Mouse (Mus musculus) urinary bladder, postnatal 4 days (tissue): ENCODE measurements around the gene Hcls1.

Experiments used
- DNase-seq, 2 experiments: peaks; one replicate each; pipeline ENCODE4 v3.0.0; 2021 to 2022; ENCODE audit warnings: low spot score in 2 of 2

Gene Hcls1

DNA sequence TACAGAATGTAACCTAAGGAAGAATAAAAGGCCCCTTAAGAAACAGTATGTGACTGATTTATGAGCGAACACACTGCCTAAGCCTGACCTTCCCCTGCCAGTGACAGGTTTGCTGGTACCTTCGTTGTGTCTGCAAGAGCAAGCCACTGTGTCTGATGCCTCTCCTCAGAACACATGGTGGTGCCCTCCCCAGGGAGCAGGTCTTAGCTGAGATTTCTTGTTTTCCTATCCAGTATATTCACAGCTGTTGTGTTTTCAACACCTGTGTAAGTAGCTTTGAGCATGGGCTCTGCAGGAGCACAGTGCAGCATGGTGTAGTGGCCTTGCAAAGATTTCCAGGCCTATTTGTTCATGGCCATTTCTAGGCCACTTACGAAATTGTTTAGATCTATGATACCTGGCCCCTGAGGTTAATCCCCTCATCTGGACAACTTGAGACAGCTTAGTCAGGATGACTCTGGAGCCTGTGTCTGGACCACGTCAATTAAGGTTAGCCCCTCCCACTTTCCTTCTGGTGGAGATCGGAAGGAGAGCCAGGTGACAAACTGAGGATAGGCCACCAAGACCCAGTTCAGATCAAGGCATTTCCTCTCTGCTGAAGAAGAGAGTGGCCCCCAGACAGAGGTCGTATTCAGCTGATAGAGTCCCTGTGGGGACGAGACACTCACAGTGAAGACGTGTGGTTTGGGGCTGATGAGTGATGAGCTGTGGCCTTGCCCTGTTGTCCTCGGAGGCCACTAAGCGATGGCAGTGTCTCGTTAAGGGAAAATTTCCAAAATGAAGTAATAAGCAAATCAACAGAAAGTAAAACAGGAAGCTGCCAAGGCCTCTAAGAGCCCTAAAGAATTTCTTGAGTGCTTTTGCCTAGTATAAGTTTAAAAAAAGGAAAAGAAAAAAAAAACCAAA lies 4.3 kb upstream of the Hcls1 start:
- DNase-seq = no peak

DNA sequence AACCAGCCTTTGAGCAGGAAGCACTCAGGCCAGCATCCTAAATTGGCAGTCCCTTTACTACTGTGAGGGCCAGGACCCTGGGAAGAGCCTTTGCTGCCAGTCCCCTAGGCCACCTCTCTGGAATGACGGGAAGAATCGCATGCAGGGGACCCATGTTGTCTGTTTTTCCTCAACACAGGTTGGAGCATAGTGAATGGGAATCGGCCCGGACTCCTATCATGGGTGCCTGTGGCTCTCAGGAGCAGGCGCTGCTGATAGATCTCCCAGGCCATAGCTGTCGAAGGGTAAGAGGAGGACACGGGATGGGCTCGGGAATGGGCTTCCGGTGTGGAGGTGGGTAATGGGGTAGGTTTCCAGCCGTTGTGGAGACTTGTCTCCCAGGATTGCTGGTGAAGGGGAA lies 3.4 kb upstream of the Hcls1 start:
- DNase-seq = no peak

DNA sequence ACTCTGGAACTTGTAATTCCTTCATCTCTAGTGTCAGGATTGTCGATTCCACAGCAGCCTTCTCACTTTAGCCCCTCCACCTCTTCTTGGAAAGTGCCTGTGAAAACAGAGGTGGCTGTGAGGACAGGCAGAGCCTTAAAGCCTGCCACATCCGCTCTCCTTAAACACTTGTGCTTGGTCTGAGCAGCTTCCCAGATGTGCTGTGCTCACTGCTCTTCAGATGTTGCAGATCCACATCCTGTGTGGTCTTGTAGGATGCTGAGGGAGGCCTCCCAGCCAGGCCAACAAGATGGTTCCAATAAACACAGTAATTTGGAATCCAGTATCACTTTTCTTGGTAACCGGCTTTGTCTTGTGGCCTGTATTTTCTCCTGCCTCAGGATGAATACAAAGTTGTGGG lies 2.8 kb upstream of the Hcls1 start:
- no peak for DNase-seq

DNA sequence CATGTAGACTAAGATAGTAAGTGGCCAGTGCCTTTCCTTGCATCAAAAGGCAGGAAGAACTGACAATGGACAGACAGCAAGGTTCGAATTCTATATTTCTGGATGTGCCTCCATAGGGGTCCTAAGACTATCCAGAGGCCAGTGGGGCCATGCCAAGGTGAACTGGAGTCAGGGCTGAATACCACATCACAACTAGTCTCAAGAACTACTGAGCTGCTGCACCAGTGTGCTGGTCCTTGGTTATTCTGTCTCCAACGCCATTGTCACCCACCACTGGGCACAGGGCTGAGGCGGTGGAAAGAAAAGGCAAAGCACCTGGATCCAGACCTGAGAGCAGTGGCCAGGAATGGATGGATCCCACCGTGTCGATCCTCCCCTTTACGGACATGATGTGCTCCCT lies 2.2 kb upstream of the Hcls1 start:
- DNase-seq = no peak

DNA sequence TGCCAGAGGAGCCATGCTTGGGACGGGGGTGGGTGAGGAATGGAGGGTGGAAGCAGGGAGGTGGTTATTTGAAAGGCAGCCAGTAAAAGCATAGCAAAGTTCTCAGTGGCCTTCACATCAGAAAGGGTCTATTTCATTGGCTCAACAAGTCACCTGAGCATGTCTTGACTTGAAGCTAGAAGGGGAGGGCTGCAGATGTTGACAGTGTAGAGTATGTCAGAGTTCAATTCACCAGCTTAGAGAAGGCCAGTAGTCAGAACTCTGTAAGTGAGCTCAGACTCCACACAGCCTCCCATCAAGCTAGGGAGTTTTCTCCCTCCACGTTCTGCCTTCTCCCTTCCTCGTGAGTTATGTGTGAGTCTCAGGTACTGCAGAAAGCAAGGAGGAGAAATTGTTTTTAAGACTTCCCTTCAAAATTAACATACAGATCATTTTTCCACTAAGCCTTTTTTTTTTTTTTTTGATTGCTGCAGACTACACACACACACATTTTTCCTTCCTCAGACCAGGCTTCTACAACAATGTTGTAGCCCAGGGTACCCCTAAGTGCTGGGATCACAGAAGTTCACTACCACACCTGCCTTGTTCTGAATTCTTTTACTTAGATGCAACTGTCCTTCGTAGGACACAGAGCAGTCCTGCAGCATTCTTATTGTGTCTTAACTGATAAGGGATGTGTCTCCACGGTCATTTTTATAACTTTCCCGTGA lies 497 bp upstream of the Hcls1 start:
- DNase-seq = peak in 1 of 2 experiments; percentile 50

DNA sequence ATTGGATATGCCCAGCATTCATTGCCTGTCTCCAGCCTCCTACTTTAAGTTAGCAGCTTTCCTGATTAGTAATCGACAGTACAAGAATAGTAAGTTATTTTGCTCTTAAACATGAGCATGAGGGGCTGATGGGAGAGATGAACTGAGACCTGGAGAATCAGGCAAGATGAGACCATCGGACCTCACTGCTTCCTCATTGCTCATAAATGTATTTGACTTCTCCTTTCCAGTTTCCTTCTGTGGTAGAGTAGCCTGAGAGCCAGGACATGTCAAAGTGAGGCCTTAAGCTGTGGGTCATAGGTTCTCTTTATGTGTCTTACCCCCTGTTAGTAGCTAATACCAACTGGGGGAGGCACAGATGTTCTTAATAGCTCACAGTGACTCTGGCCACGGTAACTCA lies 1.0 kb downstream of the Hcls1 start:
- peak in 1 of 2 experiments; percentile 23 for DNase-seq

DNA sequence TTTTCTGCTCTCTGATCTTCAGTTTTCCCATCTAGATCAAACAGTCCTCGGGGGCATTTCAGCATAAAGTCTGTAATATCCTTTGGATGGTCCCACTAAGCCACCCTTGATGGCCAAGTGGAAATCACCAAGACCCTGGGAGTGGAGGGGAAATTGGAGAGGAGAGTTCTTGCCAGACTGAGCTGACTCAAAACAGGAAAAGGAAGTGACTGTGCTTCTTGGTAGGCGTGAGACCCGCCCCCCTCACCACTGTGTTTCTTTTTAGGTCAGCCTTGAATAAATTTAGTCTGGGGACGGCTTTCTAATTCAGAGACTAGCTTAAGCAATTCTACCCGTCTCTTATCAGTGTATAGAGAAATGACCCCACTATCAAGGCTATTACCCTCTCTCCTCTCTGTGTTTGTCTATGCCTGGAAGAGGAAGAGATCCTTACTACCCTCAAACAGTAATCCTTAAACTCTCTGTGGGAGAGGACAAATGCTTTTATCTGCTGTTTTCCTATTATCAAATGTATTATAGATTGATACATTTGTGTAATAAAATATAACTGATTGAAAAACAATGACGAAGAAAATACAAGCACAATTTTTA lies 6.4 kb downstream of the Hcls1 start:
- peak in 1 of 2 experiments; percentile 29 for DNase-seq

DNA sequence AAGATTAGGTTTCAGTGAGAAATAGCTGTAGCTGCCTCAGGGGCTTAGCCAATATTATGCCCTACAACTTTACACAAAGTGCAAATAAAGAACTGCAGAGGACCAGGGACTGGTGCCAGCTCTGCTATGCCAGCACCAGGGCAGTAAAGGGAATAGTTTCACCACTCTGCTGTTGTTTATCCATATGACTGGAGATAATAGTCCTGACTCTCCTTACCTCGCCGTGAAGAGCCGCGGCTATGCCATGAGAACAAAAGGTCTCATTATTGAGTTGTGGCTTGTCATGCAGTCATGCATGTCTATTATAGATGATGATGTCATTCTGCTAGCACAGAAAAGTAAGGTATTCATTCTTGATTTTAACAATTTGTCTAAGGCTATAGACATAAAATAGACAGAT lies 7.1 kb downstream of the Hcls1 start:
- peak in 1 of 2 experiments; percentile 32 for DNase-seq

DNA sequence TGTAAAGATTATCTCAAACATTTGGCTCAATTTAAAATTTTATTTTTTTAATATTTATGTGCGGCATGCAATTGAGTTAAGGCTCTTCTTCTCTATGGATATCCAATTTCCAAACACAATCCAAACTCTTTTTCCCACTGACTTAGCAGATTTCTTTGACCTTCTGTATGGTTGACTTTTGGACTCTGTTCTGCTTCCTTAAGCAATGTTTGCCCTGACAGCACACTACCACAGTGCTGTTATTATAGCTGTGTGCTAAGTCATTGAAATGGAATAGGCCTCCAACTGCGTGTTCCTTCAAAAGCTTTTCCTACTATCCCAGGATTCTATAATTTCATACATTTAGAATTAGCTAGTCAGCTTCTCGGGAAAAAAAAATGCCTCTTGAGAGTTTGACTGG lies 8.8 kb downstream of the Hcls1 start:
- DNase-seq = no peak

DNA sequence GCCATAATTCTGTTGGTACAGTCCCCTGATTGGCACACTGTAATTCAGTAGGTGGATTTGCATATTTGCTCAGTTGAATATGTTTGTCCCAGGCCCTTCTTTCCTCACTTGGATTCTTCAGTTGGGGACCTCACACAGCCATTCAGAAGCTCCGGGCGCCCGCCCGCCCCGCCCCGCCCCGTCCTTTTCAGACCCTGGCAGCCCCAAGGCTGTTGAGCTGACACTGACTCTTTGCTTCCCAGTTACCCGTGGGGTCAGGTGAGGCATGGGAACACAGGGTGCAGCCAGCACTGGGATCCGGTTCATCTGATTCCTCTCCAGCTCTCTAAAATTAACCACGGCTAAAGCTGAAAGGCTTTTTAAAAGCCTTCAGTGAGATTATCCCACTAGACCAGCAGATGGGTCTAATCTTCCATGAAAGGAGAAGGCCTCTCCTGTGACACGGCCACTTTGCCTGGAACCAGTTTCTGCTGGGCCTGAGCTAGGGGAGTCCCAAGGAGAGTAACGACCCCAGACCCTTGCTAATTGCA lies 10.2 kb downstream of the Hcls1 start:
- peak in 1 of 2 experiments; percentile 23 for DNase-seq

DNA sequence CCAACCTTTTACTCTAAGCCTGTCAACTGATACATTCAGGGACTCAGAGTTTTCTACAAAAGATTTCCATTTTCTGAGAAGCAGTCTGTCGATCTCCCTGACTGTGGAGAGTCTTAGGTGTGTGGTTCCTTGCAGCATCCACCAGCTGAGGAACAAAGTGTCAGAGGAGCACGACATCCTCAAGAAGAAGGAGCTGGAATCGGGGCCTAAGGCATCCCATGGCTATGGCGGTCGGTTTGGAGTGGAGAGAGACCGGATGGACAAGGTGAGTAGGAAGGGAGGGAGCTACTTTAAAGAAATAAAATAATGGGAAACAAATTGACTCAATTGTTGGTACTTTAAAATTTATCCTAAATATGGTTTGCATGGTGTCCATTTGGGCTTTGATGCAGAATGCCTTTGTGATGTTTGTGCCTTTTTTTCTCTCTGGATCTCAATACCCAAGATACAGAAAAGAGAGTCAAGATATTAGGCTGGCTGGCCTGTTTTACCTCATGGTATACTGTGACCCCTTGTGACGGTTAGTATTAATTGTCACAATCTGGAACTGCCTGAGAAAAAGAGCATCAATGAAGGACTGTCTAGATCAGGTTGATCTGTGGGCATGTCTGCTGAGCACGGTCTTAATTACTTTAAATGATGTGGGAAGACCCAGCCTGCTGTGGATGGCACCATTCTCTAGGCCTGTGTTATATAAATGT lies 11.8 kb downstream of the Hcls1 start:
- DNase-seq = no peak

DNA sequence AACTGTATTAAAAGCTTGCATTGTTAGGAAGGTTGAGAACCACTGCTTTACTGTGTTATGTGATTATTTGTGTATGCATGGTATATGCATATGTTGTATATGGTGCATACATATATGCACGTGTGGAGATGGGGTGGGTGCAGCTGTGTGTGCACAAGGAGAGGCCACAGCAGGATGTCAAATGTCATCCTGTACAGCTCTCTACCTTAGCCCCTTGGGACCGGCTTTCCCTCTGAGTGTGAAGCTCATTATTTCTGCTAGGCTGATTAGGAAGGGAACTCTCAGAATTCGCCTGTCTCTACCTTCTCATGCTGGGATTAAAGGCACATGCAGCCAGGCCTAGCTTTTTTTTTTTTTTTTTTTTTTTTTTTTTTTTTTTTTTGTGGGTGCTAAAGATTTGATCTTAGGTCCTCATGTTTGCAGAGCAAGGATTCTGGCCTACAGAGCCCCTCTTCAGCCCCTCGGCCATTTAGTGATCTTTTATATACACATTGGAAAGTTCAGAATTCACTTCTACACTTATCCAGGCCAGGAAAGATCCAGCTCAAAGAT lies 12.9 kb downstream of the Hcls1 start:
- no peak for DNase-seq

DNA sequence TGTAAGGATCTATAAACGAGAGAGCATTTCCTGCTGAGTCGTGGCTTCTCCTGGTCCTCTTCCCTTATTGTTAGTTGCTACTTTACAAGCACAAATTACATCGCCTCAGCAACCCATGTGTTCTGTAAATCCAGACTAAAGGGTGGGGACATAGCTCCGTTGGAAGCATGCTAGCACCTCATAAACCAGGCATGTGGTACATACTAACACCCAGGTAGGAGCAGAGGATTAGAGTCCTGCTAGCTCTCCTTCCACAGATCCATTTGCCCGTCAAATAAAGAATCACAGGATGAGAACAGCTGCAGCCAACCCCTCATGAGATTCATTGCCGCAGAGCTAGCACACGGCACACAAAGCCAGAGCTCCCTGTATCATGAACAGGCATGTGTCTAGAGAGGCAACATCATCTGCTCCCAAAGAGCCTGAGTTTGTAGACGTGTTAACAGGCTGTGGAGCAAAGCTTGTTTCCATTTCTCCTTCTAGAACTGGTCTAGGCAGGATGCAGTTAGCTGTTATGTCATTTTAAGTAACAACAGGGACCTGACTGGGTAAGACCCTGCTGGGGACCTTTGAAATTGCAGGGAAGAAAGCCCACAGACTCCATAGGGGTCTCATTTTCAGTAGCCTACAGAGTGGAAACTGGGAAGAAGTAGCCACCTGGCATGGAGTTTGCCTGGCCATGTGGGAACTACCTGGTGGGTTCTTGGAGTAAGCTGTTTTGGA lies 15.0 kb downstream of the Hcls1 start:
- DNase-seq = no peak

DNA sequence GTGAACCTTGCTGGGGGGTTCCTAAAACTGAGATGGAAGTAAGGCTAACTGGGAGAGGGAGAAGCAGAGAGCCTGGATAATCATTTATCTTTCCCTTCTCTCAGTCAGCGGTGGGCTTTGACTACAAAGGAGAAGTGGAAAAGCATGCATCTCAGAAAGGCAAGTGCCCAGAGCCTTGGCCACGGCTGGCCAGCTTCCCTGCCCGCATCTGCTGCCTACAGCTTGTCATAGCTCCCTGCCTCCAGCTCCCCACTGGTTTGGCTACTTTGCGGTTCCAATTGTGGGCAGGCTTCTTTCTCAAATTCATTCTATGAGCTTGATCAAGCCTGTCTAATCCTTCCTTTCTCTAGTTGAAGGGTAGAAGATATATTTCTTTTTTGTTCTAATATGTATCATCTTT lies 16.2 kb downstream of the Hcls1 start:
- no peak for DNase-seq

DNA sequence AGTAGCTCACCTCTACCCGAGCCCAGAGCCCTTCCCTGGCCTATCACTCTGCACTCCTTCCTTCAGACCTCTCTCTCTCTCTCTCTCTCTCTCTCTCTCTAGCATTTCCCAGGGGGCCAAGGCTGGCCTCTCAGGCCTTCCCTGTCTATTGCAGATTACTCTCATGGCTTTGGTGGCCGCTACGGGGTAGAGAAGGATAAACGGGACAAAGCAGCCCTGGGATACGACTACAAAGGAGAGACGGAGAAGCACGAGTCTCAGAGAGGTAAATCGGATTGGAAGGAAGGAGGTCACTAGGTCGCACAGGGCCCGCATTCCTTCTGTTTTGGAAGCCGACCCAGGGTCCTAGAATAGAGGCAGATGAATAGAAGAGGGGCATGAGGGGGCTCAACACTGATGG lies 20.3 kb downstream of the Hcls1 start:
- no peak for DNase-seq

DNA sequence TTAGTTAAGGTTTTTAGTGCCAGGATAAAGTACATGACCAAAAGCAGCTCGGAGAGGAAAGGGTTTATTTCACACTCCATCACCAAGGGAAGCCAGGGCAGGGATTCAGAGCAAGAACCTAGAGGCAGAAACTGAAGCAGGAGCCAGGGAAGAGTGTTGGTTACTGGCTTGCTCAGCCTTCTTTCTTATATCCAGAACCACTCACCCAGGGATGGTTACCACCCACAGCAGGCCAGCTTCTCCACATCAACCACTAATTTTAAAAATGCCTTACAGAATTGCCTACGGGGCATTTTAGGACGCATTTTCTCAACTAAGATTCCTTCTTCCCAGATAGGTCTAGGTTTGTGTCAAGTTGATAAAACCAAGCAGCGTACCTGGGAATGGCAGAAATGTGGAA lies 28.6 kb downstream of the Hcls1 start:
- DNase-seq = no peak

DNA sequence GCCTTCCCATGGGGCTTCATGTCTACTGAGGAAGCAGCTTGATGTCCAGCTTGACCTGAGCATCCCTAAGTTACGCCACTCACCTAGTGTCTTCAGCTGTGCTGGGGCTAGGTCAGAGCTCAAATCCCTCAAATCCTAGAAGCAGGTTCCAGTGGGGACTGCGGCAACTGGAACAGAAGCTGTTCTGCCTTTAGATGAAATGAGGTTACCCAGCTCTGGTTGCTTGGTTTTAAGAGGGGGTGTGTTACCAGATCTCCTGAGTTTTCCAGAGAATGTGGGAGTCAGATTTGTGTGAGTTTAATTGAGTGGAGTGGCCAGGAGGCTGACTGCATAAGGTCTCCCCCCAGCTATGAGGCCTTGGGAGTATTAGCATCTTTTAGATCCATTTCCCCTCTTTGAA lies 44.3 kb downstream of the Hcls1 start:
- DNase-seq = no peak

DNA sequence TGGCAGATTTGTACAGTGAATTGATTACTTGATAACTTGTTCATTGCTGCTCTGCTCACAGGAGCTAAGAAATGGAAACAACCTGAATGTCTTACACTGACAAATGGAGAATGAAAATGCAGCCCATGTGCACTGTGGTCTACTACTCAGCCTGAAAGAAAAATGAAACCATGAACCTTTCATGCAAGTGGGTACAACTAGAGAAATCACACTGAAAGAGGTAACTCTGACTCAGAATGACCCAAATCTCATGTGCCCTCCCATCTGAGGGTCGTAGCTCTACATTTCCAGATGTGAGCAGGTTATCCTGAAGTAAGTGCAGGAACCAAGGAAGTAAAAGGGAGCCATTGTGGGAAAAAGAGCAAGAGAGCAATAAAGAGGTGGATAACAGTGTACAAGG lies 49.0 kb downstream of the Hcls1 start:
- DNase-seq = no peak

DNA sequence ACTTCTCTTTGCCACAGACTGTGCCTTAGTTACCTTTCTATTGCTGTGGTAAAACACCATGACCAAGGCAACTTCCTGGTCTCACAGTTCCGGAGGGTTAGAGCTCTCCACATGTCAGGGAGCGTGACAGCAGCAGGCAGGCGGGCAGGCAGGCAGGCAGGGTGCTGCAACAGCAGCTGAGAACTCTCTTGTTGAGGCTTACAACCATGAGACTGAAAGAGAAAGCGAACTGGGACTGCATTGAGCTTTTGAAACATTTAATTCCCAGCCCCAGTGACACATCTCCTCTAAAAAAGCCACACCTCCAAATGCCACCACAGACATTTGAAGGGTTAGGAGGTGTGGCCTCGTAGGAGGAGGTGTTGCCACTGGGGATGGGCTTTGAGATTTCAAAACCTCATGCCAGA lies 50.9 kb downstream of the Hcls1 start:
- DNase-seq = no peak

DNA sequence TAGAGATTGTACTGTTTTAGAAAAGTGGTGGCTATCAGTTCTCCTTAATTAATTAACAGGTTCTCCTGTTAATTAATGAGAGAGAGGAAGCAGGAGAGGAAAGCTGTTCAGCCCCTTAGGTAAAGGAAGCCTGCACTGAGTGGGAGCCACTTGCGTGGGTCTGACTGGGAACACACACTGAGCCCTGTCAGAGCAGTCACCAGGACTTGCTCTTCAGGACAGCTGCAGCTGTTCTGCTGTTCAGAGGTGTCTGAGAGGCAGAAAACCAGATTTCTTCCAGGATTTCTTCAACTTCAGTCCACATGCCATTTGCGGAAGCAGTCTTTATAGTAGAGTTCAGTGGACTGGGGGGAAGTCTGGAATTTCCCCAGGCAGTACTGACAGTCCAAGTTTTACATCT lies 52.6 kb downstream of the Hcls1 start:
- no peak for DNase-seq

DNA sequence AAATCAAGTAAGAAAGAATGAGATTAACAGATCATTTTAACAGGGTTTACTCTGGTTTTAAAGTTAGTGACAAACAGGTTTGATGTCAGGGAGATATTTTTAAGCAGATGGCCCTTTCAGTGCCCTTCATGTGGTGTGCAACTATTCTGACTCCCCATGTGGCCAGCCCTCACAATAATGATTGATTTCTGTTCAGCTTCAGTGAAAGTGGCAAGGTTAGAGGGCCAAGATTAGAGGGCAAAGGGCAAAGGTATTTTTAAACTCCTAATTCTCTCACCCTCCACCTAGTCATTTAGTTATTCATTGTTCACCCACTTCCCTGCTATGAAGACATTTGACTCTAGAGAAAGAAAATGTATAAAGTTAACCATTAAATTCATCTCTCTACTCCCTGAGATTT lies 53.3 kb downstream of the Hcls1 start:
- no peak for DNase-seq
